Mouse (Mus musculus): Measurements from ENCODE around the gene Slc39a11. TPM values are rescaled to one million over a fixed set of nuclear protein-coding genes. Genes with fewer than 3 reads are reported as not detected.

Slc39a11 gene
- polyA plus RNA-seq, 1 experiment from 2014 or later, result 40.1 TPM

- no peak overlapping the region for H3K4me2 ChIP-seq (ENCODE audit: low read length)
- no peaks in the 10 kb centered on the region for H3K36me3 ChIP-seq (ENCODE audit: control insufficient read depth, insufficient read depth, low read length)
- whole genome bisulfite sequencing, result 41% methylated on average over 8 of the region's 8 CpGs
- H3K9me3 ChIP-seq (ENCODE audit: control insufficient read depth, low read length), result no peaks in the 10 kb centered on the region
- no peak for ATAC-seq
- no peaks in the 10 kb centered on the region for H3K27me3 ChIP-seq (replicated peaks; ENCODE audit: control insufficient read depth, insufficient read depth, low read length)
- H3K27ac ChIP-seq (ENCODE audit: low read depth, low read length), result no peak overlapping the region
- H3K9ac ChIP-seq (ENCODE audit: low read depth, low read length), result no peak overlapping the region
- H3K4me3 ChIP-seq (ENCODE audit: low read length), result no peak overlapping the region
- no peaks in the 10 kb centered on the region; the same call in 1 of the 2 replicates for H3K4me1 ChIP-seq (ENCODE audit: control insufficient read depth, insufficient read depth, low read depth, low read length)
Observed at GRCm38 (mm10) chr11:113487603-113488335, 162.1 kb downstream of the Slc39a11 start.

- Histone ChIP-seq H3K36me3 (ENCODE audit: control insufficient read depth, insufficient read depth, low read length) (no peaks in the 10 kb centered on the region), H3K27ac (ENCODE audit: low read depth, low read length) (no peak overlapping the region), H3K9me3 (ENCODE audit: control insufficient read depth, low read length) (no peaks in the 10 kb centered on the region), H3K27me3 (replicated peaks; ENCODE audit: control insufficient read depth, insufficient read depth, low read length) (no peaks in the 10 kb centered on the region), H3K4me3 (ENCODE audit: low read length) (no peak overlapping the region), H3K9ac (ENCODE audit: low read depth, low read length) (no peak overlapping the region), H3K4me2 (ENCODE audit: low read length) (no peak overlapping the region), H3K4me1 (ENCODE audit: control insufficient read depth, insufficient read depth, low read depth, low read length) (no peaks in the 10 kb centered on the region; the same call in 1 of the 2 replicates)
- no peak for ATAC-seq
- 87% methylated on average over 10 of the region's 10 CpGs for WGBS
Observed at GRCm38 (mm10) chr11:113484037-113484436, 165.8 kb downstream of the Slc39a11 start.

GRCm38 (mm10) chr11:113477550-113477949 is 172.3 kb downstream of the Slc39a11 start:
- H3K4me3 ChIP-seq (ENCODE audit: low read length), result no peak overlapping the region
- H3K9ac ChIP-seq (ENCODE audit: low read depth, low read length), result no peak overlapping the region
- no peaks in the 10 kb centered on the region for H3K27me3 ChIP-seq (replicated peaks; ENCODE audit: control insufficient read depth, insufficient read depth, low read length)
- H3K9me3 ChIP-seq (ENCODE audit: control insufficient read depth, low read length), result no peaks in the 10 kb centered on the region
- H3K4me2 ChIP-seq (ENCODE audit: low read length), result no peak overlapping the region
- WGBS, result 44% methylated on average over 9 of the region's 9 CpGs
- H3K27ac ChIP-seq (ENCODE audit: low read depth, low read length), result no peak overlapping the region
- H3K4me1 ChIP-seq (ENCODE audit: control insufficient read depth, insufficient read depth, low read depth, low read length), result peaks cover 3% of the 10 kb centered on the region; the same call in 1 of the 2 replicates
- 0 out of 2 replicates have a peak, but pooled peaks have one; percentile 45 for ATAC-seq
- H3K36me3 ChIP-seq (ENCODE audit: control insufficient read depth, insufficient read depth, low read length), result no peaks in the 10 kb centered on the region

- ATAC-seq, result no peak
- H3K9me3 ChIP-seq (ENCODE audit: control insufficient read depth, low read length), result no peaks in the 10 kb centered on the region
- peaks cover 3% of the 10 kb centered on the region; the same call in 1 of the 2 replicates for H3K4me1 ChIP-seq (ENCODE audit: control insufficient read depth, insufficient read depth, low read depth, low read length)
- 79% methylated on average over 9 of the region's 9 CpGs for WGBS
- H3K27ac ChIP-seq (ENCODE audit: low read depth, low read length), result no peak overlapping the region
- no peaks in the 10 kb centered on the region for H3K27me3 ChIP-seq (replicated peaks; ENCODE audit: control insufficient read depth, insufficient read depth, low read length)
- no peaks in the 10 kb centered on the region for H3K36me3 ChIP-seq (ENCODE audit: control insufficient read depth, insufficient read depth, low read length)
- H3K4me3 ChIP-seq (ENCODE audit: low read length), result no peak overlapping the region
- H3K4me2 ChIP-seq (ENCODE audit: low read length), result no peak overlapping the region
- H3K9ac ChIP-seq (ENCODE audit: low read depth, low read length), result no peak overlapping the region
Observed at GRCm38 (mm10) chr11:113476720-113477119, 173.2 kb downstream of the Slc39a11 start.

GRCm38 (mm10) chr11:113475491-113475890 is 174.4 kb downstream of the Slc39a11 start:
- no peak overlapping the region for H3K27ac ChIP-seq (ENCODE audit: low read depth, low read length)
- WGBS, result 63% methylated on average over 5 of the region's 5 CpGs
- no peaks in the 10 kb centered on the region for H3K9me3 ChIP-seq (ENCODE audit: control insufficient read depth, low read length)
- H3K4me2 ChIP-seq (ENCODE audit: low read length), result no peak overlapping the region
- H3K36me3 ChIP-seq (ENCODE audit: control insufficient read depth, insufficient read depth, low read length), result no peaks in the 10 kb centered on the region
- H3K9ac ChIP-seq (ENCODE audit: low read depth, low read length), result no peak overlapping the region
- no peak overlapping the region for H3K4me3 ChIP-seq (ENCODE audit: low read length)
- no peaks in the 10 kb centered on the region for H3K27me3 ChIP-seq (replicated peaks; ENCODE audit: control insufficient read depth, insufficient read depth, low read length)
- no peak for ATAC-seq
- peaks cover 3% of the 10 kb centered on the region; the same call in 1 of the 2 replicates for H3K4me1 ChIP-seq (ENCODE audit: control insufficient read depth, insufficient read depth, low read depth, low read length)

GRCm38 (mm10) chr11:113473998-113474534 is 175.8 kb downstream of the Slc39a11 start:
- 47% methylated on average over 7 of the region's 7 CpGs for WGBS
- Histone ChIP-seq H3K4me2 (ENCODE audit: low read length) (no peak overlapping the region), H3K27ac (ENCODE audit: low read depth, low read length) (no peak overlapping the region), H3K9me3 (ENCODE audit: control insufficient read depth, low read length) (no peaks in the 10 kb centered on the region), H3K27me3 (replicated peaks; ENCODE audit: control insufficient read depth, insufficient read depth, low read length) (no peaks in the 10 kb centered on the region), H3K4me3 (ENCODE audit: low read length) (no peak overlapping the region), H3K36me3 (ENCODE audit: control insufficient read depth, insufficient read depth, low read length) (no peaks in the 10 kb centered on the region), H3K4me1 (ENCODE audit: control insufficient read depth, insufficient read depth, low read depth, low read length) (peaks cover 3% of the 10 kb centered on the region; the same call in 1 of the 2 replicates), H3K9ac (ENCODE audit: low read depth, low read length) (no peak overlapping the region)
- no peak for ATAC-seq

GRCm38 (mm10) chr11:113471936-113472335 is 177.9 kb downstream of the Slc39a11 start:
- Histone ChIP-seq H3K36me3 (ENCODE audit: control insufficient read depth, insufficient read depth, low read length) (no peaks in the 10 kb centered on the region), H3K27ac (ENCODE audit: low read depth, low read length) (no peak overlapping the region), H3K9me3 (ENCODE audit: control insufficient read depth, low read length) (no peaks in the 10 kb centered on the region), H3K27me3 (replicated peaks; ENCODE audit: control insufficient read depth, insufficient read depth, low read length) (no peaks in the 10 kb centered on the region), H3K4me3 (ENCODE audit: low read length) (no peak overlapping the region), H3K9ac (ENCODE audit: low read depth, low read length) (no peak overlapping the region), H3K4me1 (ENCODE audit: control insufficient read depth, insufficient read depth, low read depth, low read length) (peaks cover 16% of the 10 kb centered on the region), H3K4me2 (ENCODE audit: low read length) (no peak overlapping the region)
- WGBS, result 77% methylated on average over 9 of the region's 9 CpGs
- ATAC-seq, result no peak

GRCm38 (mm10) chr11:113469919-113470785 is 179.7 kb downstream of the Slc39a11 start:
- H3K27ac ChIP-seq (ENCODE audit: low read depth, low read length), result no peak overlapping the region
- WGBS, result 76% methylated on average over 17 of the region's 17 CpGs
- H3K4me1 ChIP-seq (ENCODE audit: control insufficient read depth, insufficient read depth, low read depth, low read length), result peaks cover 16% of the 10 kb centered on the region
- H3K9me3 ChIP-seq (ENCODE audit: control insufficient read depth, low read length), result no peaks in the 10 kb centered on the region
- no peak overlapping the region for H3K9ac ChIP-seq (ENCODE audit: low read depth, low read length)
- no peak for ATAC-seq
- H3K36me3 ChIP-seq (ENCODE audit: control insufficient read depth, insufficient read depth, low read length), result no peaks in the 10 kb centered on the region
- no peak overlapping the region for H3K4me2 ChIP-seq (ENCODE audit: low read length)
- no peak overlapping the region for H3K4me3 ChIP-seq (ENCODE audit: low read length)
- H3K27me3 ChIP-seq (replicated peaks; ENCODE audit: control insufficient read depth, insufficient read depth, low read length), result no peaks in the 10 kb centered on the region

- Histone ChIP-seq H3K9me3 (ENCODE audit: control insufficient read depth, low read length) (no peaks in the 10 kb centered on the region), H3K9ac (ENCODE audit: low read depth, low read length) (no peak overlapping the region; the same call in 1 of the 2 replicates), H3K36me3 (ENCODE audit: control insufficient read depth, insufficient read depth, low read length) (no peaks in the 10 kb centered on the region), H3K27me3 (replicated peaks; ENCODE audit: control insufficient read depth, insufficient read depth, low read length) (no peaks in the 10 kb centered on the region), H3K4me2 (ENCODE audit: low read length) (no peak overlapping the region; the same call in 1 of the 2 replicates), H3K27ac (ENCODE audit: low read depth, low read length) (peak overlapping the region; percentile 68), H3K4me1 (ENCODE audit: control insufficient read depth, insufficient read depth, low read depth, low read length) (peaks cover 13% of the 10 kb centered on the region), H3K4me3 (ENCODE audit: low read length) (no peak overlapping the region)
- ATAC-seq, result 0 out of 2 replicates have a peak, but pooled peaks have one; percentile 10
- WGBS, result 24% methylated on average over 10 of the region's 10 CpGs
Observed at GRCm38 (mm10) chr11:113468016-113468415, 181.9 kb downstream of the Slc39a11 start.

All from hindbrain, embryonic 16.5 days (tissue).